ENCODE assay signal across 11 mouse cellular contexts in the genomic region with DNA sequence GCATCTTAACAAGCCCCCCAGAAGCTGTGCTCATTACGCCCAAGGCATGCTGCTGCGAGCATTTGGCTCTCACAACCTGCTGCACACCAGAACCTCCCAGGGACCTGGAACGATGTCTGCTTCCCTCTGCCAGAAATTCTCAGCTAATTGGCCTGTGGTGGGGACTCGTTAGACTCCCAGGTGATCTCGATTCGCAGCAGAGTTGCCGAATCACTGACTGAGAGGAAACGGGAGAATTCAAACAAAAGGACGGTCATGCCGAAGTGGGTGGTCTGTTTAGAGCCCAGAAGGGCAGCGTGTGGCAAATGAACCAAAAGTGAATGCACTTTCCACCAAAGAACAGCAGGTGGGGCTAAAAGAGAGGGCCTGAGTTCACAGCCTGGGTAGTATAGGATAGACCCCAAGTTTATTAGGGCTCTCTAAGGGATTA.
DNase-seq lines count a peak whose midpoint lies in the region; ATAC-seq and TF ChIP-seq lines count a peak whose summit lies in the region.
"Had no signal": no experiment of that assay in that cellular context is flagged by ENCODE, and none has a peak within 500 bp of the region (broad histone marks: within the 10 kb centered on the region; RNA-seq: fewer than 3 reads in every experiment).

No protein-coding gene starts in this region.

- no peaks in the 10 kb centered on the region for H3K9me3 ChIP-seq in intestine, postnatal 0 days (ENCODE audit: control insufficient read depth)
- H3K9me3 ChIP-seq in intestine, embryonic 15.5 days = no peaks in the 10 kb centered on the region
- H3K9me3 ChIP-seq in midbrain, embryonic 12.5 days = peaks cover 5% of the 10 kb centered on the region; the same call in 1 of the 2 replicates
- H3K9me3 ChIP-seq: liver, embryonic 15.5 days had no signal

- H3K36me3 ChIP-seq in intestine, postnatal 0 days (ENCODE audit: control insufficient read depth, insufficient read depth) = no peaks in the 10 kb centered on the region
- H3K36me3 ChIP-seq in intestine, embryonic 15.5 days = no peaks in the 10 kb centered on the region
- no peaks in the 10 kb centered on the region for H3K36me3 ChIP-seq in midbrain, embryonic 12.5 days
- H3K36me3 ChIP-seq: embryonic facial prominence, embryonic 12.5 days; liver, embryonic 15.5 days had no signal

- WGBS in intestine, postnatal 0 days = 18% methylated on average over 11 of the region's 11 CpGs
- WGBS in intestine, embryonic 15.5 days = 12% methylated on average over 11 of the region's 11 CpGs
- 18% methylated on average over 11 of the region's 11 CpGs for WGBS in midbrain, embryonic 12.5 days

- H3K4me3 ChIP-seq in intestine, postnatal 0 days (ENCODE audit: low read depth, low read length) = no peak overlapping the region
- H3K4me3 ChIP-seq in intestine, embryonic 15.5 days (replicated peaks) = no peak overlapping the region
- H3K4me3 ChIP-seq in midbrain, embryonic 12.5 days = no peak overlapping the region
- H3K4me3 ChIP-seq: embryonic facial prominence, embryonic 12.5 days; liver, embryonic 15.5 days had no signal

- no peak overlapping the region for H3K4me2 ChIP-seq in intestine, postnatal 0 days (replicated peaks; ENCODE audit: low read depth)
- no peak overlapping the region for H3K4me2 ChIP-seq in intestine, embryonic 15.5 days (replicated peaks)
- 0 out of 2 replicates have a peak overlapping the region, but pooled peaks have one; percentile 17 for H3K4me2 ChIP-seq in midbrain, embryonic 12.5 days (replicated peaks)
- H3K4me2 ChIP-seq: embryonic facial prominence, embryonic 12.5 days; liver, embryonic 15.5 days had no signal

- H3K9ac ChIP-seq in intestine, postnatal 0 days (ENCODE audit: low read depth, low read length) = no peak overlapping the region
- no peak overlapping the region for H3K9ac ChIP-seq in intestine, embryonic 15.5 days
- 0 out of 2 replicates have a peak overlapping the region, but pooled peaks have one; percentile 11 for H3K9ac ChIP-seq in midbrain, embryonic 12.5 days (replicated peaks)
- H3K9ac ChIP-seq: embryonic facial prominence, embryonic 12.5 days; liver, embryonic 15.5 days had no signal

- no peaks in the 10 kb centered on the region for H3K27me3 ChIP-seq in intestine, postnatal 0 days (replicated peaks; ENCODE audit: control insufficient read depth, insufficient read depth, low read length)
- H3K27me3 ChIP-seq in intestine, embryonic 15.5 days (replicated peaks) = no peaks in the 10 kb centered on the region
- H3K27me3 ChIP-seq in midbrain, embryonic 12.5 days = no peaks in the 10 kb centered on the region; the same call in 1 of the 2 replicates
- H3K27me3 ChIP-seq: embryonic facial prominence, embryonic 12.5 days; liver, embryonic 15.5 days had no signal

- no peak overlapping the region for H3K27ac ChIP-seq in intestine, postnatal 0 days (ENCODE audit: low read depth, low read length)
- no peak overlapping the region for H3K27ac ChIP-seq in intestine, embryonic 15.5 days
- no peak overlapping the region for H3K27ac ChIP-seq in midbrain, embryonic 12.5 days (replicated peaks)
- H3K27ac ChIP-seq: embryonic facial prominence, embryonic 12.5 days; liver, embryonic 15.5 days had no signal

- no peaks in the 10 kb centered on the region for H3K4me1 ChIP-seq in intestine, postnatal 0 days (replicated peaks; ENCODE audit: control insufficient read depth, insufficient read depth, low read length)
- H3K4me1 ChIP-seq in intestine, embryonic 15.5 days (replicated peaks) = no peaks in the 10 kb centered on the region
- H3K4me1 ChIP-seq in midbrain, embryonic 12.5 days = no peaks in the 10 kb centered on the region
- H3K4me1 ChIP-seq: embryonic facial prominence, embryonic 12.5 days; liver, embryonic 15.5 days had no signal

- TF ChIP-seq CTCF in intestine, postnatal 0 days (IDR thresholded peaks at IDR 0.05; ENCODE audit: low read depth) = peak; percentile 56

- DNase-seq in Muller cell, postnatal 12 days (ENCODE audit: inconsistent ontology term) = peak; percentile 56
- DNase-seq in embryo, embryonic 10 days (ENCODE audit: low spot score) = peak; percentile 64
- DNase-seq in ovary, postnatal 14 days (ENCODE audit: low spot score) = no peak
- DNase-seq in thymus, postnatal 36 days = no peak
- no peak for DNase-seq in adrenal gland, adult (ENCODE audit: inconsistent age in 2 of 2, low spot score in 1 of 2)
- DNase-seq: heart, postnatal 36 days had no signal

- ATAC-seq in intestine, postnatal 0 days = no peak
- no peak for ATAC-seq in intestine, embryonic 15.5 days
- ATAC-seq in midbrain, embryonic 12.5 days (ENCODE audit: low FRiP score, low read depth) = no peak

Comparison
In these comparisons a context has a peak if more than half of its experiments do, and no peak if none do; other contexts are left out.
1. DNase-seq: peak in Muller cell, postnatal 12 days (single experiment) and embryo, embryonic 10 days (single experiment); none in ovary, postnatal 14 days (single experiment), thymus, postnatal 36 days (0 of 2) and adrenal gland, adult (0 of 2).